Mouse (Mus musculus): ENCODE data around the gene Knop1.

- TF ChIP-seq CTCF (IDR thresholded peaks at IDR 0.05; ENCODE audit: borderline replicate concordance, insufficient read depth, low read depth, low read length) (no peak), POLR2A (IDR thresholded peaks at IDR 0.05; ENCODE audit: borderline replicate concordance, insufficient read depth, low read length) (no peak)
Observed at GRCm38 (mm10) chr7:118849543-118850250, 6.4 kb downstream of the Knop1 start.

Measured in cerebellum, adult 2 months (tissue).